In genomic region chr19:32287839-32288238, GRCm38 (mm10) we compare ENCODE assay signal across 25 mouse cellular contexts.
DNase-seq lines count a peak whose midpoint lies in the region; ATAC-seq and TF ChIP-seq lines count a peak whose summit lies in the region.
"Had no signal": no experiment of that assay in that cellular context is flagged by ENCODE, and none has a peak within 500 bp of the region (broad histone marks: within the 10 kb centered on the region; RNA-seq: fewer than 3 reads in every experiment).

No protein-coding gene starts in this region.

- no peak for TF ChIP-seq EP300 in stomach, postnatal 0 days (optimal IDR thresholded peaks at IDR 0.05)

- H3K4me1 ChIP-seq in forebrain, embryonic 12.5 days: no peaks in the 10 kb centered on the region; the same call in 1 of the 2 replicates
- H3K4me1 ChIP-seq in forebrain, embryonic 10.5 days: peaks cover 14% of the 10 kb centered on the region
- peaks cover 10% of the 10 kb centered on the region for H3K4me1 ChIP-seq in kidney, embryonic 16.5 days (ENCODE audit: insufficient read depth, low read length)
- H3K4me1 ChIP-seq in lung, embryonic 14.5 days (ENCODE audit: insufficient read depth): peaks cover 4% of the 10 kb centered on the region
- H3K4me1 ChIP-seq in lung, adult 2 months (ENCODE audit: control insufficient read depth, insufficient read depth, low read length): peaks cover 16% of the 10 kb centered on the region
- H3K4me1 ChIP-seq in stomach, postnatal 0 days (replicated peaks; ENCODE audit: control insufficient read depth, insufficient read depth): peaks cover 5% of the 10 kb centered on the region

- no peaks in the 10 kb centered on the region for H3K9me3 ChIP-seq in forebrain, embryonic 12.5 days
- no peaks in the 10 kb centered on the region for H3K9me3 ChIP-seq in forebrain, embryonic 10.5 days
- H3K9me3 ChIP-seq in kidney, embryonic 16.5 days (ENCODE audit: low read length): no peaks in the 10 kb centered on the region
- no peaks in the 10 kb centered on the region for H3K9me3 ChIP-seq in lung, embryonic 14.5 days (ENCODE audit: low read depth, low read length)
- no peaks in the 10 kb centered on the region for H3K9me3 ChIP-seq in stomach, postnatal 0 days (ENCODE audit: control insufficient read depth, low read length)
- H3K9me3 ChIP-seq: embryonic facial prominence, embryonic 10.5 days; embryonic facial prominence, embryonic 12.5 days; forebrain, embryonic 13.5 days; forebrain, embryonic 15.5 days; G1E had no signal

- no peak overlapping the region for H3K27ac ChIP-seq in forebrain, embryonic 12.5 days
- no peak overlapping the region for H3K27ac ChIP-seq in forebrain, embryonic 10.5 days
- no peak overlapping the region for H3K27ac ChIP-seq in kidney, embryonic 16.5 days (ENCODE audit: low read length)
- no peak overlapping the region for H3K27ac ChIP-seq in lung, embryonic 14.5 days (ENCODE audit: low read depth)
- no peak overlapping the region for H3K27ac ChIP-seq in stomach, postnatal 0 days (replicated peaks)
- H3K27ac ChIP-seq: embryonic facial prominence, embryonic 10.5 days; embryonic facial prominence, embryonic 12.5 days; forebrain, embryonic 13.5 days; forebrain, embryonic 15.5 days had no signal

- H3K36me3 ChIP-seq in forebrain, embryonic 12.5 days (replicated peaks): no peaks in the 10 kb centered on the region
- no peaks in the 10 kb centered on the region for H3K36me3 ChIP-seq in forebrain, embryonic 10.5 days (replicated peaks)
- no peaks in the 10 kb centered on the region for H3K36me3 ChIP-seq in kidney, embryonic 16.5 days (ENCODE audit: insufficient read depth, low read length)
- no peaks in the 10 kb centered on the region for H3K36me3 ChIP-seq in lung, embryonic 14.5 days (ENCODE audit: insufficient read depth)
- no peaks in the 10 kb centered on the region for H3K36me3 ChIP-seq in stomach, postnatal 0 days (ENCODE audit: control insufficient read depth, insufficient read depth, low read length)
- H3K36me3 ChIP-seq: embryonic facial prominence, embryonic 10.5 days; embryonic facial prominence, embryonic 12.5 days; forebrain, embryonic 15.5 days had no signal

- no peak for TF ChIP-seq CTCF in lung, embryonic 14.5 days (IDR thresholded peaks at IDR 0.05; ENCODE audit: low read depth)
- TF ChIP-seq CTCF in lung, adult 2 months (IDR thresholded peaks at IDR 0.05; ENCODE audit: insufficient read depth, low read length): no peak
- TF ChIP-seq CTCF in stomach, postnatal 0 days (IDR thresholded peaks at IDR 0.05; ENCODE audit: low read depth): no peak

- no peak for TF ChIP-seq POLR2A in lung, adult 2 months (IDR thresholded peaks at IDR 0.05; ENCODE audit: borderline replicate concordance, extremely low read depth, low read depth, low read length)

- 0 out of 2 replicates have a peak, but pooled peaks have one; percentile 4 for ATAC-seq in forebrain, embryonic 12.5 days (ENCODE audit: low FRiP score)
- ATAC-seq in kidney, embryonic 16.5 days (ENCODE audit: low FRiP score, low TSS enrichment): peak; percentile 64; the same call in 1 of the 2 replicates
- peak; percentile 35; the same call in 1 of the 2 replicates for ATAC-seq in lung, embryonic 14.5 days (ENCODE audit: insufficient read depth)
- ATAC-seq in stomach, postnatal 0 days (ENCODE audit: low FRiP score, low TSS enrichment): peak; percentile 22; the same call in 1 of the 2 replicates
- ATAC-seq: activated CD4-positive, CD25-positive, alpha-beta regulatory T cell, adult 4 months; CD4-positive, CD25-positive, alpha-beta regulatory T cell, adult 4 months; forebrain, embryonic 13.5 days; forebrain, embryonic 15.5 days; Patski had no signal

- DNase-seq in forebrain, embryonic 10.5 days (ENCODE audit: extremely low spot score, low spot score): no peak
- DNase-seq in kidney, adult 18-20 months: no peak
- no peak for DNase-seq in lung, embryonic 14.5 days
- no peak for DNase-seq in lung, adult 2 months
- DNase-seq in stomach, postnatal 0 days (ENCODE audit: low spot score): no peak
- DNase-seq: adrenal gland, adult 8-10 months; adrenal gland, postnatal 14 days; adrenal gland, postnatal 36 days; B cell, adult 2 months; cerebellum, adult 11-12 months; cerebellum, adult 2 months; cerebellum, adult 9-10 months; cerebellum, postnatal 10 days; cerebellum, postnatal 25 days had no signal

- WGBS in forebrain, embryonic 12.5 days: 74% methylated on average over 3 of the region's 3 CpGs
- 83% methylated on average over 3 of the region's 3 CpGs for WGBS in forebrain, embryonic 10.5 days
- WGBS in kidney, embryonic 16.5 days: 60% methylated on average over 3 of the region's 3 CpGs
- 60% methylated on average over 3 of the region's 3 CpGs for WGBS in lung, embryonic 14.5 days
- WGBS in lung, adult 2 months: 86% methylated on average over 3 of the region's 3 CpGs
- WGBS in stomach, postnatal 0 days: 71% methylated on average over 3 of the region's 3 CpGs

- no peak overlapping the region for H3K9ac ChIP-seq in forebrain, embryonic 12.5 days
- H3K9ac ChIP-seq in kidney, embryonic 16.5 days (replicated peaks; ENCODE audit: low read length): no peak overlapping the region
- no peak overlapping the region for H3K9ac ChIP-seq in lung, embryonic 14.5 days
- H3K9ac ChIP-seq in stomach, postnatal 0 days (ENCODE audit: low read length): no peak overlapping the region
- H3K9ac ChIP-seq: embryonic facial prominence, embryonic 12.5 days; forebrain, embryonic 13.5 days; forebrain, embryonic 15.5 days had no signal

- H3K4me2 ChIP-seq in forebrain, embryonic 12.5 days: no peak overlapping the region
- no peak overlapping the region for H3K4me2 ChIP-seq in kidney, embryonic 16.5 days (replicated peaks; ENCODE audit: low read depth, low read length)
- H3K4me2 ChIP-seq in lung, embryonic 14.5 days: no peak overlapping the region
- H3K4me2 ChIP-seq in stomach, postnatal 0 days (replicated peaks; ENCODE audit: low read depth): no peak overlapping the region
- H3K4me2 ChIP-seq: embryonic facial prominence, embryonic 12.5 days; forebrain, embryonic 13.5 days; forebrain, embryonic 15.5 days had no signal

- H3K27me3 ChIP-seq in forebrain, embryonic 12.5 days: no peaks in the 10 kb centered on the region
- H3K27me3 ChIP-seq in forebrain, embryonic 10.5 days (ENCODE audit: poor library complexity, severe bottlenecking): no peaks in the 10 kb centered on the region
- no peaks in the 10 kb centered on the region for H3K27me3 ChIP-seq in kidney, embryonic 16.5 days (ENCODE audit: insufficient read depth, low read length)
- H3K27me3 ChIP-seq in lung, embryonic 14.5 days (ENCODE audit: insufficient read depth, low read length): no peaks in the 10 kb centered on the region
- no peaks in the 10 kb centered on the region for H3K27me3 ChIP-seq in stomach, postnatal 0 days (ENCODE audit: control insufficient read depth, insufficient read depth, low read length)
- H3K27me3 ChIP-seq: CH12.LX; embryonic facial prominence, embryonic 12.5 days; forebrain, embryonic 13.5 days; forebrain, embryonic 15.5 days; Patski had no signal

- H3K4me3 ChIP-seq in forebrain, embryonic 12.5 days (replicated peaks): no peak overlapping the region
- no peak overlapping the region for H3K4me3 ChIP-seq in forebrain, embryonic 10.5 days
- no peak overlapping the region for H3K4me3 ChIP-seq in kidney, embryonic 16.5 days (ENCODE audit: low read length)
- H3K4me3 ChIP-seq in lung, embryonic 14.5 days (ENCODE audit: low read depth, low read length): no peak overlapping the region
- no peak overlapping the region for H3K4me3 ChIP-seq in lung, adult 2 months (replicated peaks; ENCODE audit: extremely low read depth, low read depth, low read length)
- H3K4me3 ChIP-seq in stomach, postnatal 0 days (ENCODE audit: low read depth, low read length): no peak overlapping the region
- H3K4me3 ChIP-seq: embryonic facial prominence, embryonic 10.5 days; embryonic facial prominence, embryonic 12.5 days; forebrain, embryonic 13.5 days; forebrain, embryonic 15.5 days had no signal

Comparison
In these comparisons a context has a peak if more than half of its experiments do, and no peak if none do; other contexts are left out.
1. ATAC-seq: peak in every context shown above with its lines; median percentile 64 in kidney, embryonic 16.5 days; 35 in lung, embryonic 14.5 days; 22 in stomach, postnatal 0 days; 4 in forebrain, embryonic 12.5 days.